Mouse (Mus musculus): ENCODE data around the gene Olfr554. TPM values are rescaled to one million over a fixed set of nuclear protein-coding genes. Genes with fewer than 3 reads are reported as not detected.
"Not testable (repeated sequence)": the region's sequence is repeated elsewhere in the genome, so short reads cannot be mapped to it uniquely, and the experiment has no call there.

Gene Olfr554
- polyA plus RNA-seq (2015; fragmentation: Nextera tagmentation; extraction: Ambion mirVana), result not detected in 2 replicates

- Histone ChIP-seq H3K4me1 (no peaks in the 10 kb centered on the region), H3K4me2 (no peak within 1 kb of the TSS), H3K36me3 (ENCODE audit: poor library complexity, severe bottlenecking) (no peaks in the 10 kb centered on the region), H3K4me3 (no peak within 1 kb of the TSS), H3K27ac (no peak within 1 kb of the TSS), H3K9ac (no peak within 1 kb of the TSS), H3K27me3 (no peaks in the 10 kb centered on the region), H3K9me3 (replicated peaks) (no peaks in the 10 kb centered on the region)
- no peak for ATAC-seq
- 83% methylated on average over 1 of the region's 1 CpGs for WGBS
These were observed at the start of gene Olfr554 for GRCm38 (mm10) chr7:102638132-102638531. Gene Olfr554 (plus strand): TSS chr7:102638432.

- Histone ChIP-seq H3K9ac (no peak within 1 kb of the TSS), H3K9me3 (replicated peaks) (no peaks in the 10 kb centered on the region), H3K27ac (no peak within 1 kb of the TSS), H3K4me1 (no peaks in the 10 kb centered on the region), H3K36me3 (ENCODE audit: poor library complexity, severe bottlenecking) (no peaks in the 10 kb centered on the region), H3K4me2 (no peak within 1 kb of the TSS), H3K4me3 (no peak within 1 kb of the TSS), H3K27me3 (no peaks in the 10 kb centered on the region)
- ATAC-seq, result no peak
- 96% methylated on average over 3 of the region's 3 CpGs for WGBS
These were observed 46.4 kb upstream of the Olfr554 start, which contains the start of gene Olfr551 for GRCm38 (mm10) chr7:102591786-102592185. Gene Olfr551 (minus strand): TSS chr7:102591886.

GRCm38 (mm10) chr7:102597378-102598031, 40.7 kb upstream of the Olfr554 start, which contains the start of gene Olfr552:
Gene Olfr552 (plus strand): TSS chr7:102597770.
- Histone ChIP-seq H3K9ac (no peak within 1 kb of the TSS), H3K4me1 (no peaks in the 10 kb centered on the region), H3K27ac (no peak within 1 kb of the TSS), H3K9me3 (replicated peaks) (no peaks in the 10 kb centered on the region), H3K27me3 (no peaks in the 10 kb centered on the region), H3K4me3 (no peak within 1 kb of the TSS), H3K4me2 (no peak within 1 kb of the TSS), H3K36me3 (ENCODE audit: poor library complexity, severe bottlenecking) (no peaks in the 10 kb centered on the region)
- WGBS, result 83% methylated on average over 1 of the region's 1 CpGs
- ATAC-seq, result no peak

GRCm38 (mm10) chr7:102618118-102618517, 20.1 kb upstream of the Olfr554 start, which contains the start of gene Olfr553:
Gene Olfr553 (minus strand): TSS chr7:102618218.
- Histone ChIP-seq H3K36me3 (ENCODE audit: poor library complexity, severe bottlenecking) (no peaks in the 10 kb centered on the region), H3K27me3 (no peaks in the 10 kb centered on the region), H3K9me3 (replicated peaks) (no peaks in the 10 kb centered on the region), H3K9ac (no peak within 1 kb of the TSS), H3K4me3 (no peak within 1 kb of the TSS), H3K27ac (no peak within 1 kb of the TSS), H3K4me2 (no peak within 1 kb of the TSS), H3K4me1 (no peaks in the 10 kb centered on the region)
- no peak for ATAC-seq

GRCm38 (mm10) chr7:102619608-102620007, 18.6 kb upstream of the Olfr554 start:
- Histone ChIP-seq H3K27ac (no peak overlapping the region), H3K9me3 (replicated peaks) (no peaks in the 10 kb centered on the region), H3K27me3 (no peaks in the 10 kb centered on the region), H3K4me3 (no peak overlapping the region), H3K4me2 (no peak overlapping the region), H3K36me3 (ENCODE audit: poor library complexity, severe bottlenecking) (no peaks in the 10 kb centered on the region), H3K9ac (no peak overlapping the region), H3K4me1 (no peaks in the 10 kb centered on the region)
- no peak for ATAC-seq
- 80% methylated on average over 5 of the region's 5 CpGs for WGBS

GRCm38 (mm10) chr7:102620368-102620767, 17.9 kb upstream of the Olfr554 start:
- not testable (repeated sequence) for H3K27ac ChIP-seq; H3K36me3 ChIP-seq (ENCODE audit: poor library complexity, severe bottlenecking); H3K4me3 ChIP-seq; H3K27me3 ChIP-seq; ATAC-seq; H3K9me3 ChIP-seq (replicated peaks); H3K9ac ChIP-seq; H3K4me1 ChIP-seq; H3K4me2 ChIP-seq
- WGBS, result 89% methylated on average over 19 of the region's 19 CpGs

- whole genome bisulfite sequencing, result 32% methylated on average over 3 of the region's 3 CpGs
- no peak for ATAC-seq
- Histone ChIP-seq H3K9ac (no peak overlapping the region), H3K4me3 (no peak overlapping the region), H3K27ac (no peak overlapping the region), H3K27me3 (no peaks in the 10 kb centered on the region), H3K36me3 (ENCODE audit: poor library complexity, severe bottlenecking) (no peaks in the 10 kb centered on the region), H3K9me3 (replicated peaks) (no peaks in the 10 kb centered on the region), H3K4me2 (no peak overlapping the region), H3K4me1 (no peaks in the 10 kb centered on the region)
These were observed 1.6 kb upstream of the Olfr554 start for GRCm38 (mm10) chr7:102636665-102637064.

GRCm38 (mm10) chr7:102644945-102645344, 6.7 kb downstream of the Olfr554 start:
- not testable (repeated sequence) for H3K4me2 ChIP-seq; H3K27ac ChIP-seq; H3K9me3 ChIP-seq (replicated peaks); H3K4me3 ChIP-seq; H3K9ac ChIP-seq; ATAC-seq; H3K36me3 ChIP-seq (ENCODE audit: poor library complexity, severe bottlenecking); H3K4me1 ChIP-seq; H3K27me3 ChIP-seq
- 90% methylated on average over 4 of the region's 4 CpGs for WGBS

GRCm38 (mm10) chr7:102658523-102658922, 20.3 kb downstream of the Olfr554 start, which contains the start of gene Olfr555:
Gene Olfr555 (plus strand): TSS chr7:102658823.
- Histone ChIP-seq H3K27me3 (no peaks in the 10 kb centered on the region), H3K4me2 (no peak within 1 kb of the TSS), H3K4me3 (no peak within 1 kb of the TSS), H3K9me3 (replicated peaks) (no peaks in the 10 kb centered on the region), H3K36me3 (ENCODE audit: poor library complexity, severe bottlenecking) (no peaks in the 10 kb centered on the region), H3K27ac (no peak within 1 kb of the TSS), H3K4me1 (no peaks in the 10 kb centered on the region), H3K9ac (no peak within 1 kb of the TSS)
- ATAC-seq, result no peak
- WGBS, result 75% methylated on average over 1 of the region's 1 CpGs

- H3K4me2 ChIP-seq, result no peak within 1 kb of the TSS
- H3K4me3 ChIP-seq, result no peak within 1 kb of the TSS
- no peak for ATAC-seq
- no peaks in the 10 kb centered on the region for H3K27me3 ChIP-seq
- 64% methylated on average over 3 of the region's 3 CpGs for WGBS
- no peak within 1 kb of the TSS for H3K27ac ChIP-seq
- H3K36me3 ChIP-seq (ENCODE audit: poor library complexity, severe bottlenecking), result no peaks in the 10 kb centered on the region
- H3K4me1 ChIP-seq, result no peaks in the 10 kb centered on the region
- H3K9ac ChIP-seq, result no peak within 1 kb of the TSS
- H3K9me3 ChIP-seq (replicated peaks), result no peaks in the 10 kb centered on the region
These were observed 26.4 kb downstream of the Olfr554 start, which contains the start of gene Olfr556 for GRCm38 (mm10) chr7:102664599-102664998. Gene Olfr556 (plus strand): TSS chr7:102664899.

- H3K9ac ChIP-seq, result no peak overlapping the region
- no peaks in the 10 kb centered on the region for H3K4me1 ChIP-seq
- no peaks in the 10 kb centered on the region for H3K27me3 ChIP-seq
- no peaks in the 10 kb centered on the region for H3K9me3 ChIP-seq (replicated peaks)
- ATAC-seq, result no peak
- 39% methylated on average over 2 of the region's 2 CpGs for WGBS
- no peaks in the 10 kb centered on the region for H3K36me3 ChIP-seq (ENCODE audit: poor library complexity, severe bottlenecking)
- no peak overlapping the region for H3K4me2 ChIP-seq
- no peak overlapping the region for H3K27ac ChIP-seq
- H3K4me3 ChIP-seq, result no peak overlapping the region
These were observed 27.1 kb downstream of the Olfr554 start for GRCm38 (mm10) chr7:102665378-102665777.

- no peak overlapping the region for H3K4me3 ChIP-seq
- 84% methylated on average over 2 of the region's 2 CpGs for WGBS
- no peak overlapping the region for H3K4me2 ChIP-seq
- H3K9ac ChIP-seq, result no peak overlapping the region
- no peaks in the 10 kb centered on the region for H3K27me3 ChIP-seq
- no peaks in the 10 kb centered on the region for H3K36me3 ChIP-seq (ENCODE audit: poor library complexity, severe bottlenecking)
- no peak overlapping the region for H3K27ac ChIP-seq
- no peaks in the 10 kb centered on the region for H3K4me1 ChIP-seq
- ATAC-seq, result no peak
- no peaks in the 10 kb centered on the region for H3K9me3 ChIP-seq (replicated peaks)
These were observed 38.0 kb downstream of the Olfr554 start for GRCm38 (mm10) chr7:102676225-102676624.

- WGBS, result 93% methylated on average over 1 of the region's 1 CpGs
These were observed 43.7 kb downstream of the Olfr554 start for GRCm38 (mm10) chr7:102681916-102682315.

More at GRCm38 (mm10) chr7:102681916-102682315, 43.7 kb downstream of the Olfr554 start:
- Histone ChIP-seq H3K27ac (no peak overlapping the region), H3K9ac (no peak overlapping the region), H3K9me3 (replicated peaks) (no peaks in the 10 kb centered on the region), H3K27me3 (no peaks in the 10 kb centered on the region), H3K4me2 (no peak overlapping the region), H3K4me1 (no peaks in the 10 kb centered on the region), H3K36me3 (ENCODE audit: poor library complexity, severe bottlenecking) (no peaks in the 10 kb centered on the region), H3K4me3 (no peak overlapping the region)
- no peak for ATAC-seq

All from forebrain, embryonic 13.5 days (tissue).